Mouse (Mus musculus) spleen, adult 2 months (tissue): ENCODE results near the gene Zmpste24.

Source experiments
- CTCF ChIP-seq: fragments of 200-500 bp; IDR thresholded peaks from 2 replicates; pipeline ENCODE4 v1.5.1; 2011; ENCODE audit warnings: mild to moderate bottlenecking, inconsistent platforms; ENCODE audit not compliant: insufficient read depth, insufficient read length, insufficient replicate concordance; ENCODE audit errors: extremely low read depth
- POLR2A ChIP-seq: fragments of 200-500 bp; IDR thresholded peaks from 2 replicates; pipeline ENCODE4 v1.6.1; 2011; ENCODE audit warnings: low read depth, low read length, inconsistent platforms

- TF ChIP-seq POLR2A (no peak), CTCF (no peak)
Measured at GRCm38 (mm10) chr4:121028146-121028545, 69.9 kb downstream of the Zmpste24 start.
